Mouse (Mus musculus) common myeloid progenitor, adult 5-6 weeks (primary cell): ENCODE data around the gene 4931429L15Rik. TPM values are rescaled to one million over a fixed set of nuclear protein-coding genes. Genes with fewer than 3 reads are reported as not detected.

Experiments
- ATAC-seq: replicated peaks from 2 replicates; pipeline ENCODE4 v1.8.0; 2016; ENCODE audit warnings: low read depth, mild to moderate bottlenecking, moderate TSS enrichment, inconsistent platforms; ENCODE audit not compliant: poor library complexity, severe bottlenecking
- total RNA-seq: library from RNA; stranded (forward); fragments of 200-1000, 187-1606 nt; gene quantifications from 2 replicates; pipeline ENCODE4 v1.2.3, GENCODE M21; 2017

4931429L15Rik gene
- total RNA-seq, 1 experiment from 2014 or later, result not detected

DNA sequence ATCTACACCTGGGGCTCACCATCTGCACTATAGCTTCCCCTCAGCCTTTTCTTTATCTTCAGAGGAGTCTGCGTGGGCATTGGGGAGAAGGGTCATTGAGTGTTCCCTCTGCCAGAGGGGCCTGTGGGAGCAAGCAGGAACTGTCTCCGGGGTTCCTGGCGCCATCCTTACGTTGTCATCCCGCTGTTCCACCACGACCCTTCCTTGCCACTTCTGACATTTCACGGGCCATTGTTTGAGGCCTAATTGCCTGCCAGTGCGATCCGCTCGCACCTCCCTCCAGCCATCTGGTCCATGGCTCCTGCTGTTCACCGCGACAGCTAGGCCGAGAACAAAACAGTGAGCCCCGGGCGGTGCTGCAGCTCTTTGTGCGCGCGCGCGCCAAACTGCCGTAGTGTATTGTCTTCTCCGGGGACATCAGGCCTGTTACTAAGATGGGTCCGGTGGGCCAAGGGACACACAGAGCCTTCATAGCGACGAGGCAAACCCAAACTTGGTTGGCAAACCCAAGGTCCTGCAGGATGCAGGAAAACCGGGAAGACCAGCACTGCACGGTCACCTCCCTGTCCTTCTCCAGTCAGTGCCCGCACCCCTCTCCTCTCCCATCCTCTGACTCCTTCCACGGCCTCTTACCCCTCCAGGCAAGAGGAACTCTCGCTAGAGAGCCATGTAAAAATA lies 8.9 kb upstream of the 4931429L15Rik start:
- ATAC-seq, result 0 out of 2 replicates have a peak, but pooled peaks have one; percentile 25

DNA sequence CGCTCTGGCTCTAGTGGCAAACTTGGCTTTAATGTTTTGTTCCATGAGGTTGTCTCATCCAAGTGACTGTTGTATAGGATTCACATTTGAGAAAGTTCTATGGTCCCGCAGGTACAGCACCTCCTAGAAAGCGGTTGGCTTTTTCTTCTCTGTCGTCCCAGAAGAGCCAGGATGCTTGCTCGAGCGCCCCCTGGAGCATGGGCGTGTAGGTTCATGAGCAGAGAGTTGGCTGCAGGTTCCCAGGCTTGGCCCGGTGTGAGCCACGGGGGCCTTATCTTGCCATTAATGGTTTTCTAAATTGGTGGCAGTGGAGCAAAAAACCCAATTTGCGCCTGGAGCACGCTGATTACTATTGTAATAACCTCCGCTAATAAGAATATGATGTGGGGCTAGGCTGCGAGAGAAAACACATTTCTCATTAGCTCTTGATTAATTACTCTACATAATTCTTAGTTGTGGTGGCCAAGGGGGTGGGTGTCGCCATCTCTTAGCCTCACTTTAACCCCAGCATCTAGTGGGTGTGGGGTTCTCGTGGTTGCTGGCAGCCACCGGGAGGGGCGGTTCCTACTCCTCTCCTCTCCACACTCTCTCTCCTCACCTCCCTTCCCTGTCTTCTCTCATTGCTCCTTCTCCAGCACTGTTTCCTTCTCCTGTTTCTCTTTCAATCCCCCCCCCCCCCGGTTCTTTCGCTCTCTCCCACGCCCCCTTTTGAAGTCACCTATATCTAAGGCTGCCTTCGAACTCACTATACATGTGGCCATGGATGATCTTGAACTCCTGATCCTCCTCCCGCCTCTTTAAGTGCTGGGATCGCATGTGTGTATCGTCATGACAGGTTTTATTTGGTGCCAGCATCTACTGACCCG lies 8.2 kb upstream of the 4931429L15Rik start:
- 0 out of 2 replicates have a peak, but pooled peaks have one; percentile 39 for ATAC-seq

DNA sequence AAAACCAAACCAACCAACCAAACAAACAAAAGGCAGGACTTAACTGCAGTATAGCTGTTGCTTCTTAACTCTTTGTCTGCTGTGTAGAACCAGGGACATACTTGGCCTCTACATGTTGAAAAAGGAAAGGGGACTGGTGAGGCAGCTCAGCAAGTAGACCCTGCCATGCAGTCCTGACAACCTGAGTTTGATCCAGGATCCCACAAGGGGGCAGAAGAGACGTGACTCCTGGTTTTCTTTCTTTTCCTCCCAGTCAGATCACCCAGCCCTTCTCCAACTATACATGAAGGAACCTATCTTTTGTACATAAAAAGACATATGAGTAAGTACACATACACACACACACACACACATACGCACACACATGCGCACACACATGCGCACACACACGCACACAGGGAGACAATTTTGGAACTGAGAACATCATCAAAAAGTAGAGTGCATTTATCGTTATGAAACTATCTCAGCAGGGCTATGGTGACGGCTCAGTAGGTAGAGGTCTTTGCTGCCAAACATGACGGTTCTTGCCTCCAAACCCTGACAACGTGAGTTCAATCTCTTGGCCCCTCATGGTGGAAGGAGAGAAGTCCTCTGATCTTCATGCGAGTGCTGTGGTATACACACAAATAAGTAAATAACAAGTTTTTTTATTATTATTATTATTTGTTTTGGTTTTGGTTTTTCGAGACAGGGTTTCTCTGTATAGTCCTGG lies 7.1 kb upstream of the 4931429L15Rik start:
- no peak for ATAC-seq

- no peak for ATAC-seq
Measured at GRCm38 (mm10) chr9:46320461-46320860, 675 bp upstream of the 4931429L15Rik start.

DNA sequence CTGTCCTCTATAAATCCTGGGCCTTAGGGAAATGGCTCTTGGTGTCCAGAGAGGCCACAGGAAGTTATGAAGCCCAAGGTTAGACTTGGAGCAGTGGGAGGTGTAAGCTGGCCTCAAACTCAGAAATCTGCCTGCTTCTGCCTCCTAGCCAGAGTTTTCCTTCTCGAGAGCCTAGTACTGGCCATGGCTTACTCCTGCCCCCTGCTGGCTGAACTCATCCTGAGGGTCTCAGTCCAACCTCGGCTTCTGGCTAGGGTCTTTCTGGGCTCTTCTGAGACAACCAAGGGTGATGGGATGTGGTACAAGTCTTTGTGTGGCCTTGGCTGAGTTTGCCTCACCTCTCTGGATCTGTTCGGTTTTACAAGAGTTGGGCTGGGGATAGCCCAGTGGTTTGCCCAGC lies 1.8 kb downstream of the 4931429L15Rik start:
- no peak for ATAC-seq

DNA sequence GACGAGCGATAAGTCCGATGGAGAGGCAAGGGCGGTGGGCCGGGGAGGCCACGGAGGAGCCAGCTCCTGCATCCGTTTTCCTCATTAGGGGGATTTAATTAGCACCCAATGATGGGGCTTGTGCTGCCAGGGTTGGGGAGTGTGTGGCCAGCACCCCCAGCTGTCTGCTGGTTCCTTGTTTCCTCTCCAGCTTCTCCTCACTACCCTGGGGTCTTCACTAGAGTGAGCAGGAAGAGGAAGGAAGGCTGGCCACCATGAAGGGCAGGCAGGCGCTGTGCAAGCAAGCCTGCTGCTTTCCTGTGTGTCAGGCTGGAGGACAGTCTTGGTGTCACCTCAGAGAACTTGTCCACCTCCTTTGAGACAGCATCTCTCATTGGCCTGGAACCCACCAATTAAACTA lies 2.9 kb downstream of the 4931429L15Rik start:
- ATAC-seq, result no peak

- no peak for ATAC-seq
Measured at GRCm38 (mm10) chr9:46316388-46316787, 3.4 kb downstream of the 4931429L15Rik start.

DNA sequence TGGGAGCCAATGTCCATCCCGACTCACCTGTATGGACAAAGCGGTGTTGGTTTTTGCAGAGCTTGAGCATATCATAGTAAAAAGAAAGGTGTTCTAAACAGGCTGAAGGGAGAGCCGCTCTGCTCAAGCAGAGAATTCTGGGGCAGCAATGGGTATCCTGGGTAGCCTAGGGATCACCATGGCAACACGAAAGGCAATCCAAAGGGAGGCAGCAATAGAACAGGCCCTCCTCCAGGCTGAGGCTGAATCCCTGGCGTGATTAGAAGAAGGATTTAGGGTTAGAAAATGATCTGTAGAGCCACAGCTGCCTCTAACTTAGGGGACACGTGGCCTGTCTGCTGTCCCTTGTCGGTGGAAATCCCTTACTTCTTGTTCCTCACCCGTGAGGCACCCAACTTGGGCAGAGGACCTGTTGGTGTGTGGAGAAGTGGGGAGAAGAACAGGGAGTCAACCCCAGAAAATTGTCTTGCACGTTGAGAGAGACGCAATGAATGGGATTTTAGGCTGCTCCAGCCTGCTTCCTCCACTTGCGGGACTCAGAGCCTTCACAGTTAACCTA lies 3.9 kb downstream of the 4931429L15Rik start:
- no peak for ATAC-seq

DNA sequence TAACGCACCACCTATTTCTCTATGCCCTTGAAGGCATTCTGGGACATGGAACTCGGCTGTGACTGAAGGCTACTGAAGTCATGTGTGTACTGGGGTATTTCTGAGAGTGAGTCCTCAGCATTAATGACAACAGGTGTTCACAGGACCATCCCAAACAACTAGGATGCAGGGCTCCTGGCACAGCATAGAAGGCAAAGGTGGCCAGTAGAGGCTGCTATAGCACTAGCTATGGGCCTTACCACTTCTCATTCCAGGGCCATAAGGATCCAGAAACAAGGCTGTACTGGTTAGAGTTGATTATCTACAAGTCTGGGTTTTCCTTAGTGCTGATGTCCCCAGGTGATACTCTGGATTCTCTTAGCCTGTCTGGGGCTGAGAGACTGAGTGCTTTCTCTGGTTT lies 4.9 kb downstream of the 4931429L15Rik start:
- ATAC-seq, result no peak

DNA sequence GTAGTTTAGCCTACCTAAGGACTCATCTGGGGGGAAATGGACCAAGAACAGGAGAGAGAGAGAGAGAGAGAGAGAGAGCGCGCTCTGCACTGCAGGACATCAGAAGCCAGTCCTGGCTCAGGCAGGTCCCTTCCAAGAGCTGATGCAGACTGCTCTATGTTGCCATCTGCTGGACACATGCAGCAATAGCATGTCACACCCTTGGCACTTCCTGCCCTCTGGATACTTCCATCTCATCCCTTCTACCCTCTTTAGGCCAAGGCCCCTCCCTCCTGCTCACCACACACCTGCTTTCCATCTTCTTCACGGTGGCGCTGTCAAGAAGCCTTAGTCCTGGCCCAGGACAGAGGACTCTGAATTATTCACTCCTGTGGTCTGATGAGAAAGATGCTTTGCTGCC lies 5.3 kb downstream of the 4931429L15Rik start:
- peak; percentile 97 for ATAC-seq

DNA sequence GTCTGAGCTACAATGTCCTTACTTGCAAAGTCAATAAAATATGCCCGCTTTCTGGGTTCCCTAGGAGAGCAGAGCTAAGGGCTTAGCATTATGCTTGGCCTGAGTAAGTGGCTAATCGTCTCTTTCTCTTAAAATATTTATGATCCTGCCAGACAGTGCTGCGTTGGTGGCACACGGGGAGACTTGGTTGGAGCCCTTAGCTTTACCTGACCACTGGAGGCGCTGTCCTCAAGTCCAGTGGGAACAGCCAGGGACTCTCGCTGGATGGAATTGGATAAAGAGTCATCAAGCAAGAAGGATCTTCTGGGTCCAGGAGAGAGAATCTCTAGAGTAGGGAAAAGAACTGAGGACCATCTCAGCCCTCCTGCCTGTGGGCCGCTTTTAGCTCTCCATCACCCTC lies 10.7 kb downstream of the 4931429L15Rik start:
- ATAC-seq, result no peak

DNA sequence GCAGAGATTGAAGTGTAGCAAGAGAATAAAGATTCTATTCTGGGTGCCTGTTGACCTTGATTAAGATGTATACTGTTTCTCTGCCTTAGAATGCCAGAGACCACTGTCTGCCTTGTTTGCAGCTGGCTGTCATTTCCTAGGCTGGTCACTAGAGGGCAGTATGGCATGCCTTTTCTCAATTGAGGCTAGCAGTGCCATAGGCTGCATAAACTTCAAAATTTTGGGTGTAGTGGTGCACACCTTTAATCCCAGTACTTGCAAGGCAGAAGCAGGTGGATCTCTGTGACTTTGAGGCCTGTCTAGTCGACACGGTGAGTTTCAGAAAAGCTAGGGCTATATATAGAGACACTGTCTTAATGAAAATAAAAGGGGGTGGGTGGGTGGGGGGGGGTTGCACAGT lies 17.6 kb downstream of the 4931429L15Rik start:
- ATAC-seq, result peak; percentile 72

GRCm38 (mm10) chr9:46298381-46298780 lies 21.4 kb downstream of the 4931429L15Rik start:
- no peak for ATAC-seq

DNA sequence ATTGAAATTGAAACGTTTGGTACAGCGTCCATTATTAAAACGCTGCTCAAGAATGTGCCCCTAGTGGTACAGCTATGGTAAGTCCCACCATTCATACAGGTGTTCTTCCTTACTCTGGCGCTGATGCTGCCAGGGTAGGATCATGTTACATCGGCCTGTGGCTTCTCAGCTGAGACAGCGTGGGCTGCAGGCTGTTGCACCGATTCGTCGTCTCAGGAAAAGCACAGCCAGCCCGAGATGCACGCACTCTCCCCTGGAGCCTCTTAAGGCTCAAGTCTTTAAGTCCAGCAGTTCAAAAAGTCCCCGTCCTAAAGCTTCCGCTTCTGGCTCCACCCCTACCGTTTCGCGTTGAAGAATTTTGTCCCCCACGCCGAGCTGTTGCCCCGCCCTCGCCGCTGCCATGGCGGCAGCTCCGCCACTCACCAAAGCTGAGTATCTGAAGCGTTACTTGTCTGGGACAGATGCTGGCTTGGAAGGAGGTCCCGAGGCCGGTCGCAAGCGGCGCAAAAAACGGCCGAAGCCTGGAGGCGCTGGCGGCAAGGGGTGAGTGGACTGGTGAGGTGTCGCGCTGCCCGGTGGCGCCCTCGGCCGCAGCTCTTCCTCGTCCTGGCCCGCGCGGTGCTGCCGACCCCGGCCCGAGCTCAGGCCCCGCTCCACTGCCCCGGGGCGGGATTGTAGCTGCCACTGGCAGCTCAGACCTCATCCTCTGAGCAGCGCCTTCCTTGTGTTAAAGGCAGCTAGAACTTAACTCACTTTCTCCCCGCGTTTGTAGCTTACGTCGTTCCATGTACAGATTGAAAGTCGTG lies 37.0 kb downstream of the 4931429L15Rik start, which contains the start of gene Bud13:
Bud13 (plus strand) TSS at position 378 of the 806 bp plus-strand sequence.
- ATAC-seq, result peak; percentile 97

DNA sequence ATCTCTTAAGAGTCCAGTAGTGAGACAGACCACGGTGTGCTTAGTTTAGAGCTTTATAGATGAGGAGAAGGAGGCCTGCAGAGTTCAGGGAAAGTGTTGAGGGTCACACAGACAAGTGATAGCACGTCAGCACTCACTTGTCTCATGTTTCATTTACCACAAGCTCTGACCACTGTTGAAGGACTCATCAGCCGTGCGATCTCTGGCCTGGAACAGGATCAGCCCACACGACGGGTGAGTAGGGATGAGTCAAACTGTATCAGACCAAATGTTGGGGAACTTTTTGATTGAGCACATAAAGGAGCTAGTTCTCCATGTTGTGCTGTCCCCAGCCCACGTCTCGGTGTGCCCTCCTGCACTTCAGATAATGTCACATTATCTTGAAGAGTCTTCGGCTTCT lies 45.3 kb downstream of the 4931429L15Rik start:
- ATAC-seq, result no peak

GRCm38 (mm10) chr9:46272677-46273454 lies 46.9 kb downstream of the 4931429L15Rik start, which contains the start of gene Zpr1:
Zpr1 (plus strand) TSS chr9:46273064.
- ATAC-seq, result peak; percentile 89

DNA sequence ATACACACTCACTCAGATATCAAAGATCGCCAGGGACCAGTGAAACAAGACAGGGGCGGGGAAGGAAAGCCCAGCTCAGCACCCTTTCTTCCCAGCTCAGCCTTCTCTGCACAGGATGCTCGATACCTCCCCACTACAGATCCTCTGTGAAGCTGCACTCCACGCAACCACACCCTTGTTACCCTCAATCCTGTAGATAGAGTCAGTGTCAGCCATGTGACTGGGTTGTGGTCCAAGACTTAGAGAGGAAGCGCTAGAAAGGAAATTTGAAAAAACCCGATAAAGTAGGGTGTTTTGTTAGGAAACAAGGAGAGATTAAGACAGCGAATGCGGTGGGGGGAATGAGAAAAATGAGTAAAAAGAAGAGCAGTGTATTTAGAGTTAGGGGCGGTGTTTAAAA lies 47.7 kb downstream of the 4931429L15Rik start:
- peak; percentile 73 for ATAC-seq

DNA sequence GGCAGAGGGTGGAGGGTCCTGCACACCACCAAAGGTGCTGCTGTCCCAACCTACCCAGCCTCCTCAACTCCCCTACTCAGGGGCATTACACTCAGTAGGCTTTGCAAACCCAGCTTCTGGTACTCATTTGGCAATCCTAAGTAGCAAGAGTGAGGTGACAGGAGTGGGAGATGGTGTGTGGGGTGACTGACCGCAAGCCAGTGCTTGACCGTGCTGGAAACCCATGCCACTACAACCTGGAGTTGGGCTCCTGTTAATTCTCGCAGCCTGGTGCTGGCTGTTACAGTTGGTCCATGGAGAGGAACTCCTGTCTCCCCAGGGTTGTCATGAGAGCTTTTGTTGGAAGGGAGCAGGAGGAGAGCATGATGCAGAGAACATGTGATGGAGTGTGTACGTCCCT lies 49.0 kb downstream of the 4931429L15Rik start:
- ATAC-seq, result no peak

- no peak for ATAC-seq
Measured at GRCm38 (mm10) chr9:46269125-46269524, 50.7 kb downstream of the 4931429L15Rik start.
